Mouse (Mus musculus) forebrain, embryonic 10.5 days (tissue): ENCODE data around the gene Ndufs2. TPM values are rescaled to one million over a fixed set of nuclear protein-coding genes. Genes with fewer than 3 reads are reported as not detected.

ENCODE experiments used
- DNase-seq: peaks from one replicate; pipeline ENCODE4 v3.0.0-alpha.2; 2017; ENCODE audit warnings: low spot score; ENCODE audit errors: extremely low spot score
- H3K27ac ChIP-seq: fragments of 300-500 bp; sonication (generic); 2 replicates; pipeline ENCODE4 v1.5.1; 2016; ENCODE audit warnings: mild to moderate bottlenecking
- H3K27me3 ChIP-seq: fragments of 300-500 bp; sonication (generic); 2 replicates; pipeline ENCODE4 v1.6.1; 2016; ENCODE audit warnings: mild to moderate bottlenecking; ENCODE audit not compliant: poor library complexity, severe bottlenecking
- H3K36me3 ChIP-seq: fragments of 300-500 bp; sonication (generic); replicated peaks from 2 replicates; pipeline ENCODE4 v1.6.1; 2016; ENCODE audit warnings: mild to moderate bottlenecking, moderate library complexity
- H3K4me1 ChIP-seq: fragments of 300-500 bp; sonication (generic); 2 replicates; pipeline ENCODE4 v1.6.1; 2016
- H3K4me3 ChIP-seq: fragments of 300-500 bp; sonication (generic); 2 replicates; pipeline ENCODE4 v1.5.1; 2016; ENCODE audit warnings: mild to moderate bottlenecking, moderate library complexity
- H3K9me3 ChIP-seq: fragments of 300-500 bp; sonication (generic); 2 replicates; pipeline ENCODE4 v1.6.1; 2016; ENCODE audit warnings: mild to moderate bottlenecking, moderate library complexity
- WGBS: fragments of 180-500 bp; shearing (Covaris S2); methylation state at CpG from one replicate; pipeline ENCODE4 v1.1.7; 2016; 5-methylcytosine and 5-hydroxymethylcytosine counted together
- polyA plus RNA-seq: library from polyadenylated mRNA; unstranded; fragments of >200 nt; fragmentation: Nextera tagmentation; extraction: Ambion mirVana; gene quantifications from 2 replicates; pipeline ENCODE4 v1.2.1, GENCODE M21; 2016

Gene Ndufs2
- polyA plus RNA-seq, 1 experiment from 2014 or later: 270 TPM

- H3K27me3 ChIP-seq: 0 out of 2 replicates have a peak, but pooled peaks cover 3% of the 10 kb centered on the region
- H3K27ac ChIP-seq: no peak overlapping the region
- DNase-seq: no peak
- H3K9me3 ChIP-seq: no peaks in the 10 kb centered on the region
- H3K36me3 ChIP-seq: peaks cover 44% of the 10 kb centered on the region
- WGBS: 86% methylated on average over 17 of the region's 17 CpGs
- H3K4me1 ChIP-seq: peaks cover 22% of the 10 kb centered on the region
- no peak overlapping the region for H3K4me3 ChIP-seq
Observed at GRCm38 (mm10) chr1:171258921-171259320, 7.7 kb upstream of the Ndufs2 start.

GRCm38 (mm10) chr1:171257781-171258180 is 6.6 kb upstream of the Ndufs2 start:
- peaks cover 19% of the 10 kb centered on the region for H3K4me1 ChIP-seq
- peaks cover 8% of the 10 kb centered on the region; the same call in 1 of the 2 replicates for H3K27me3 ChIP-seq
- DNase-seq: no peak
- no peak overlapping the region for H3K4me3 ChIP-seq
- 91% methylated on average over 9 of the region's 9 CpGs for WGBS
- H3K36me3 ChIP-seq: peaks cover 53% of the 10 kb centered on the region
- no peak overlapping the region for H3K27ac ChIP-seq
- H3K9me3 ChIP-seq: no peaks in the 10 kb centered on the region

DNA sequence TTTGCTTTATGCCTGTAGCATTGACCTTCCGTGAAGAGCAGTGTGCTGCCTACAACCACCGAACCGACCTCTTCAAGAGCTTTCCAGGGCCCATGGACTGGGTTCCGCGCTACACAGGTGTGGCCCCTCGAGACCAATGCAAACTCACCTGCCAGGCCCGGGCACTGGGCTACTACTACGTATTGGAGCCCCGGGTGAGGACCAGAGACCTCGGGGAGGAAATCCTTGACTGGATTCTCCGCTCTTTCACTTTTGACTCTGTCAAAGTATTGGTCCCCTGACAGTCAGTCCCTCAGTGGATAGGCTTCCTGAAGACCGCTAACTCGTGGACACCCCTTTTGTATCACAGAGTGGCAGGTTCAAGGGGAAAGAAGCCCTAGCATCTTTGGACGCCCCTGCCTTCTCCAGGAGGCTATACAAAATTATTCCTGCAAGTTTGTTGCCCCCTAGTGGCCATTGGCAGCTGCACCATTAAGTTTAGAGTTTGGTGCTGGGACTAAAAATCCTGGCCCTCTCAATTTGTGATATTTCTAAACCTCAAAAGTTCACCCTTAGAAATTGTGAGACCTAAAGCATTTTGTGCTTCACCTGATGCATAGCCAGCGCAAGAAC is 5.9 kb upstream of the Ndufs2 start:
- H3K36me3 ChIP-seq: peaks cover 56% of the 10 kb centered on the region
- no peak overlapping the region for H3K4me3 ChIP-seq
- no peaks in the 10 kb centered on the region for H3K9me3 ChIP-seq
- DNase-seq: peak; percentile 60
- H3K27me3 ChIP-seq: peaks cover 11% of the 10 kb centered on the region; the same call in 1 of the 2 replicates
- 69% methylated on average over 15 of the region's 15 CpGs for WGBS
- no peak overlapping the region for H3K27ac ChIP-seq
- H3K4me1 ChIP-seq: peaks cover 19% of the 10 kb centered on the region

GRCm38 (mm10) chr1:171256095-171256818 is 5.1 kb upstream of the Ndufs2 start:
- no peak for DNase-seq
- peaks cover 12% of the 10 kb centered on the region for H3K27me3 ChIP-seq
- H3K27ac ChIP-seq: 0 out of 2 replicates have a peak overlapping the region, but pooled peaks have one; percentile 0
- no peak overlapping the region for H3K4me3 ChIP-seq
- WGBS: 92% methylated on average over 24 of the region's 24 CpGs
- peaks cover 26% of the 10 kb centered on the region for H3K4me1 ChIP-seq
- H3K36me3 ChIP-seq: peaks cover 56% of the 10 kb centered on the region
- H3K9me3 ChIP-seq: no peaks in the 10 kb centered on the region

DNA sequence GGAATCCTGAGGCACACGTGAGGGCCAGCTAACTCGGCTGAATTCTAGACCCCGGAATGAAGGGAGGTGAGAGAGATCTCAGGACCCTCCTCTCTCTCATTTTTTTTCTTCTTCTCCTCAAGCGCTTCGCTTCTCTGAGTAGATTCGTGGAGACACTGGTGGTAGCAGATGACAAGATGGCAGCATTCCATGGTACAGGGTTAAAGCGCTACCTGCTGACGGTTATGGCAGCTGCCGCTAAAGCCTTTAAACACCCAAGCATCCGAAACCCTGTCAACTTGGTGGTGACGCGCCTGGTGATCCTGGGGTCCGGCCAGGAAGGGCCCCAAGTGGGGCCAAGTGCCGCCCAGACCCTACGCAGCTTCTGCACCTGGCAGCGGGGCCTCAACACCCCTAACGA is 1.2 kb upstream of the Ndufs2 start:
- peak overlapping the region; percentile 53 for H3K4me3 ChIP-seq
- peaks cover 64% of the 10 kb centered on the region for H3K4me1 ChIP-seq

GRCm38 (mm10) chr1:171251594-171252324 is 571 bp upstream of the Ndufs2 start:
- H3K9me3 ChIP-seq: no peaks in the 10 kb centered on the region
- H3K4me1 ChIP-seq: peaks cover 65% of the 10 kb centered on the region
- peak; percentile 56 for DNase-seq
- WGBS: 3% methylated on average over 13 of the region's 13 CpGs
- peak overlapping the region; percentile 87 for H3K27ac ChIP-seq
- H3K4me3 ChIP-seq: peak overlapping the region; percentile 53
- peaks cover 14% of the 10 kb centered on the region for H3K27me3 ChIP-seq
- peaks cover 37% of the 10 kb centered on the region for H3K36me3 ChIP-seq

More for the DNA sequence above, 1.2 kb upstream of the Ndufs2 start:
- peaks cover 40% of the 10 kb centered on the region for H3K36me3 ChIP-seq
- DNase-seq: no peak
- H3K27me3 ChIP-seq: peaks cover 14% of the 10 kb centered on the region
- 42% methylated on average over 17 of the region's 17 CpGs for WGBS
- peak overlapping the region; percentile 87 for H3K27ac ChIP-seq
- H3K9me3 ChIP-seq: no peaks in the 10 kb centered on the region

- H3K4me1 ChIP-seq: peaks cover 77% of the 10 kb centered on the region
- DNase-seq: peak; percentile 54
- H3K27ac ChIP-seq: peak within 1 kb of the TSS; percentile 95
- H3K27me3 ChIP-seq: peaks cover 14% of the 10 kb centered on the region
- H3K36me3 ChIP-seq: peaks cover 30% of the 10 kb centered on the region
- no peaks in the 10 kb centered on the region for H3K9me3 ChIP-seq
- WGBS: 12% methylated on average over 5 of the region's 5 CpGs
- peak within 1 kb of the TSS; percentile 53 for H3K4me3 ChIP-seq
Observed at GRCm38 (mm10) chr1:171249913-171250600, 1.1 kb downstream of the Ndufs2 start, which contains the start of gene Adamts4. Gene Adamts4 (plus strand): TSS chr1:171250421.

DNA sequence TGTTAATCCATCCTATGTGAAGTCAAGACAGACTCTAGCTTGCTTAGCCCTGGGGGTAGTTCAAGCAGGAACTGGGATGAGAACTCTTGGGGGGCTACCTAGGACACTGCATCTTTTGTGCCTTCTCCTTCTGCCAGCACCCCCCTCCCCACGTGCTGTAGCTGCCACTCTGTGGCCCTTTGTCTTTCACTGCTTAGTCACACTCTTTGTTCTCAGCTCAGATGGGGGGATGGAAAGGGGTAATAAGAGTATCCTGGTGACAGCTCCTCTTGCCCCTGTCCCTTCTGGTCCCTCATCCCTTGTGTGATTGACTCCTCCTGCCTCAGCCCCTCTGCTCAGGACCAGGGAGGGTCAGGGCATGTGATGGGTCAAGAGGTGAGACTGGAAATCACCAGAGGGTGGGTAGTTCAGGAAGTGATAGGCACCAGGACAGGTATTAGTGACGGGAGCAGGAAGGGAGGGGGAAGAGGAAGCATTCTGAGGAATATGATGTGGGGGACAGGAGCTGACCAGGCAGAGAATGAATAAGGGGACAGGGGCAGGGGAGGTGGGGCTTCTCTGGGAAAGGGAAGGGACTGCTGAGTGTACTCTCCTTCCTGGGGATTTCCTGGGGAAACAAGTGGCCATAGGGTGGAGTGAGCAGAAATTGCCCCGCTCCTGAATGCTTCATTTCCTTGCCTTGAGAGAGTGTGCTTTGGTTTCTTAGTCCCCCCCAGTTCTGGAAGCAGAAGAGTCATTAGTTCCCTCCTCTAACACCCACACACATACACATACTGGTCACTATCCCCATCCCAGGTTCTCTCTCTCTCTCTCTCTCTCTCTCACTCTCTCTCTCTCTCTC is 2.6 kb downstream of the Ndufs2 start:
- peaks cover 30% of the 10 kb centered on the region for H3K36me3 ChIP-seq
- WGBS: 31% methylated on average over 3 of the region's 3 CpGs
- H3K9me3 ChIP-seq: no peaks in the 10 kb centered on the region
- H3K27me3 ChIP-seq: peaks cover 14% of the 10 kb centered on the region
- peaks cover 77% of the 10 kb centered on the region for H3K4me1 ChIP-seq
- H3K27ac ChIP-seq: peak overlapping the region; percentile 95
- no peak for DNase-seq
- H3K4me3 ChIP-seq: peak overlapping the region; percentile 84; the same call in 1 of the 2 replicates

DNA sequence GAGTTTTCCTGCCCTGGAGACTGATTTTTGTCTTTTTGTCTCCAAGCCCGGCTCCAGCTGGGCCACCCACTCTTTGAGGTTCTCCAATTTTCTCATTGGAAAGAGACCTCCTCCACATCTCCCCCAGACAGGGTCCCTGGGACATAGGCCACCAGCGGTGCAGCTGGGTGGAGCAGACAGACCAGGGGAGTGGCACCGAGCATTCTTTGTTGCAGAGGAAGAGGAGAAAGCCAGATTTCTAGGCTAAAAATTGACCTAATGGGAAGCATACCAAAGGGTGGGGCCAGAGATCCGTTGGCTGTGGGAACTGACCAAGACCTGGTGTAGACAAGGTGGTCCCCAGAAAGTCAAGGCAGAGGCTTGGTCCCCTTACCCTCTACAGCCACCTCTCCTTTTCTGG is 3.3 kb downstream of the Ndufs2 start:
- no peaks in the 10 kb centered on the region for H3K9me3 ChIP-seq
- peak overlapping the region; percentile 84 for H3K4me3 ChIP-seq
- H3K36me3 ChIP-seq: peaks cover 32% of the 10 kb centered on the region
- H3K4me1 ChIP-seq: peaks cover 71% of the 10 kb centered on the region
- WGBS: 37% methylated on average over 4 of the region's 4 CpGs
- peaks cover 10% of the 10 kb centered on the region for H3K27me3 ChIP-seq
- peak overlapping the region; percentile 95 for H3K27ac ChIP-seq
- DNase-seq: no peak

- H3K4me3 ChIP-seq: peak overlapping the region; percentile 84
- H3K9me3 ChIP-seq: no peaks in the 10 kb centered on the region
- peak overlapping the region; percentile 95 for H3K27ac ChIP-seq
- H3K4me1 ChIP-seq: peaks cover 66% of the 10 kb centered on the region
- WGBS: 16% methylated on average over 13 of the region's 13 CpGs
- H3K36me3 ChIP-seq: peaks cover 32% of the 10 kb centered on the region
- DNase-seq: no peak
- peaks cover 5% of the 10 kb centered on the region for H3K27me3 ChIP-seq
Observed at GRCm38 (mm10) chr1:171247453-171247841, 3.7 kb downstream of the Ndufs2 start.

GRCm38 (mm10) chr1:171246709-171247452 is 4.3 kb downstream of the Ndufs2 start:
- Histone ChIP-seq H3K27ac (peak overlapping the region; percentile 95), H3K9me3 (no peaks in the 10 kb centered on the region), H3K4me3 (peak overlapping the region; percentile 84), H3K27me3 (peaks cover 5% of the 10 kb centered on the region), H3K36me3 (peaks cover 38% of the 10 kb centered on the region), H3K4me1 (peaks cover 60% of the 10 kb centered on the region)
- peak; percentile 99 for DNase-seq
- under 1% methylated on average over 41 of the region's 41 CpGs for WGBS
